ENCODE assay signal across 8 mouse cellular contexts in the genomic region with DNA sequence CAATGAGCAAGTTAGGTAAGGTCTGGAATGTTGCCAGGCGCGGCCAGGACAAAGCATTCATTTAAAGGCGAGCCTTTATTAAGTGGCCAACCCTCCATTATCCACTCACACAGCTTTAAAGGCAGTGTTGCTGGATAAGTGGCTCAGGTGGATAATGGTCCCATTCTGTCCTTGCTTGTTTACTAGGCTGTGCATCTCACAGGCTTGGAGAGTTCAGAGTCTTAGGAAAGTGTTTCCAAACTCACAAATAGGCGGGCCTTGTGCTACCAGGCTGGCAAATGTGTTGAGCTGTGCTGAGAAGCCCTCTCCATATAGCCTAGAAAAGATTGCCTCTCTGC.
DNase-seq lines count a peak whose midpoint lies in the region; ATAC-seq and TF ChIP-seq lines count a peak whose summit lies in the region.
"Had no signal": no experiment of that assay in that cellular context is flagged by ENCODE, and none has a peak within 500 bp of the region (broad histone marks: within the 10 kb centered on the region; RNA-seq: fewer than 3 reads in every experiment).

No protein-coding gene starts in this region.

- H3K27ac ChIP-seq in liver, postnatal 0 days (ENCODE audit: low read depth): peak overlapping the region; percentile 46; the same call in 1 of the 2 replicates
- H3K27ac ChIP-seq: neural tube, embryonic 15.5 days had no signal

- TF ChIP-seq CTCF in G1E (IDR thresholded peaks at IDR 0.05; ENCODE audit: low read depth, low read length): no peak
- no peak for TF ChIP-seq CTCF in liver, postnatal 0 days (IDR thresholded peaks at IDR 0.05; ENCODE audit: low read depth)

- ATAC-seq in G1E (ENCODE audit: extremely low read depth, insufficient number of reproducible peaks, low FRiP score, poor library complexity, severe bottlenecking): peak; percentile 0; the same call in 1 of the 2 replicates
- peak; percentile 41 for ATAC-seq in liver, postnatal 0 days

- WGBS in liver, postnatal 0 days (ENCODE audit: insufficient replicate concordance): 39% methylated on average over 4 of the region's 4 CpGs

- DNase-seq in ES-CJ7 (ENCODE audit: low read depth, low spot score) (peak; percentile 47), G1E (ENCODE audit: low spot score) (no peak)
- DNase-seq in heart, adult 9 months (ENCODE audit: low spot score in 2 of 2): peak; percentile 27 to 39
- DNase-seq in liver, postnatal 0 days: peak; percentile 65
- DNase-seq in spleen, postnatal 10 days (ENCODE audit: low spot score in 2 of 2): no peak
- no peak for DNase-seq in embryo, embryonic 10.5 days (ENCODE audit: low spot score)
- DNase-seq in ovary, postnatal 14 days (ENCODE audit: low spot score): no peak

- peaks cover 91% of the 10 kb centered on the region for H3K4me1 ChIP-seq in G1E (ENCODE audit: insufficient read depth, low read depth, low read length)
- H3K4me1 ChIP-seq in liver, postnatal 0 days (ENCODE audit: insufficient read depth): peaks cover 30% of the 10 kb centered on the region

- peak overlapping the region; percentile 50; the same call in 1 of the 2 replicates for H3K4me3 ChIP-seq in G1E (ENCODE audit: low read depth, low read length)
- no peak overlapping the region for H3K4me3 ChIP-seq in liver, postnatal 0 days (ENCODE audit: low read depth, low read length)
- H3K4me3 ChIP-seq: neural tube, embryonic 15.5 days had no signal

- no peaks in the 10 kb centered on the region for H3K27me3 ChIP-seq in G1E (ENCODE audit: insufficient read depth, low read length)
- H3K27me3 ChIP-seq in liver, postnatal 0 days (ENCODE audit: insufficient read depth, low read length): no peaks in the 10 kb centered on the region
- H3K27me3 ChIP-seq: neural tube, embryonic 15.5 days had no signal

- no peak overlapping the region for H3K9ac ChIP-seq in liver, postnatal 0 days (replicated peaks)
- H3K9ac ChIP-seq: neural tube, embryonic 15.5 days had no signal

- peaks cover 40% of the 10 kb centered on the region for H3K36me3 ChIP-seq in G1E (replicated peaks)
- H3K36me3 ChIP-seq in liver, postnatal 0 days (replicated peaks; ENCODE audit: insufficient read depth, low read length): no peaks in the 10 kb centered on the region; the same call in 1 of the 2 replicates
- H3K36me3 ChIP-seq: neural tube, embryonic 15.5 days had no signal

- peak; percentile 4; the same call in 1 of the 2 replicates for TF ChIP-seq EP300 in liver, postnatal 0 days (IDR thresholded peaks at IDR 0.05; ENCODE audit: low read depth)

- 0 out of 2 replicates have a peak overlapping the region, but pooled peaks have one; percentile 15 for H3K4me2 ChIP-seq in liver, postnatal 0 days (ENCODE audit: low read depth, low read length)
- H3K4me2 ChIP-seq: neural tube, embryonic 15.5 days had no signal

- H3K9me3 ChIP-seq in G1E (replicated peaks): no peaks in the 10 kb centered on the region
- H3K9me3 ChIP-seq in liver, postnatal 0 days (ENCODE audit: low read length): no peaks in the 10 kb centered on the region
- H3K9me3 ChIP-seq: neural tube, embryonic 15.5 days had no signal

Comparison
In these comparisons a context has a peak if more than half of its experiments do, and no peak if none do; other contexts are left out.
1. DNase-seq: peak in ES-CJ7 (single experiment), heart, adult 9 months (2 of 2) and liver, postnatal 0 days (single experiment); none in G1E (single experiment), spleen, postnatal 10 days (0 of 2), embryo, embryonic 10.5 days (single experiment) and ovary, postnatal 14 days (single experiment).